Mouse (Mus musculus): Measurements from ENCODE around the gene Iqsec3.

DNA sequence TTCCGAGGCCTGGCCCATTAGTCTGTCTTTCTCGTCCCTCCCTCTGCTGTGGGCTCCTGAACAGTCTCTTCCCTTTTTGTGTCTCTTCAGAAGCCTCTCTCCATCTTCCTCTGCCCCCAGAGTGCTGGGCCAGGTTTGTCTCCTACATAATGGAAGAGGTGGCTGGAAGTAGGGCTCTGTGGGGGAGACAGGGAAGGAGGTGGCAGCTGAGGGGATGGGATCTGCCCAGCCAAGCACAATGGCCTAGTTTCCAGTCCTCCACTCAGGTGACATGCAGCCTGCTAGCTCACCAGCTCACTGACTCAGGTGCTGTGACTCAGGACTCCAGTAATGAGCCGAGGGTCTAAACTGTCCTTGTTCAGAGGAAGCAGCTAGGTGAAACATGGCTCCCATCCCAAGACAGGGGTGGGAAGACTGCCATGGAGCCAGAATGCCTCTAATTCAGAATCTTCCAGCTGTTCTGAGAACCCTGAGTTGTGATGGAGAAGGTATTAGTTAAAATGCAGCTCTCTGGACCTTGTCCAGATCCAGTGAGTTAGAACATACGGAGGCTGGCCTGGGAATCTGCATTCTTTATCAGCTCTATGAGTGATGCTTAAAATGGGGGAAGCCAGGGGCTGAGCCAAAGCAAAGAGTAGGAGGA is 80.7 kb downstream of the Iqsec3 start:
- TF ChIP-seq CTCF (IDR thresholded peaks at IDR 0.05) (no peak), EP300 (IDR thresholded peaks at IDR 0.05) (no peak)

Measured in lung, postnatal 0 days (tissue).